Mouse (Mus musculus) midbrain, embryonic 16.5 days (tissue): ENCODE results near the gene Clmp. TPM values are rescaled to one million over a fixed set of nuclear protein-coding genes. Genes with fewer than 3 reads are reported as not detected.

Source experiments
- ATAC-seq: fragments of 200-750 bp; cut with Nextera tagmentation; 2 replicates; pipeline ENCODE4 v1.8.0; 2017; ENCODE audit warnings: moderate TSS enrichment
- H3K27ac ChIP-seq: fragments of 300-500 bp; sonication (generic); 2 replicates; pipeline ENCODE4 v1.5.1; 2014; ENCODE audit warnings: mild to moderate bottlenecking, low read length, mixed read lengths
- H3K27me3 ChIP-seq: fragments of 300-500 bp; sonication (generic); 2 replicates; pipeline ENCODE4 v1.6.1; 2014; ENCODE audit warnings: low read depth, low read length, mixed read lengths; ENCODE audit not compliant: control insufficient read depth, insufficient read depth
- H3K36me3 ChIP-seq: fragments of 300-500 bp; sonication (generic); 2 replicates; pipeline ENCODE4 v1.6.1; 2014; ENCODE audit warnings: mild to moderate bottlenecking, low read length, moderate library complexity, mixed read lengths; ENCODE audit not compliant: control insufficient read depth, insufficient read depth
- H3K4me1 ChIP-seq: fragments of 300-500 bp; sonication (generic); 2 replicates; pipeline ENCODE4 v1.6.1; 2014; ENCODE audit warnings: mild to moderate bottlenecking, low read length, mixed read lengths; ENCODE audit not compliant: control insufficient read depth, insufficient read depth
- H3K4me2 ChIP-seq: fragments of 300-500 bp; sonication (generic); 2 replicates; pipeline ENCODE4 v1.6.1; 2014; ENCODE audit warnings: mild to moderate bottlenecking, low read length, mixed read lengths
- H3K4me3 ChIP-seq: fragments of 300-500 bp; sonication (generic); 2 replicates; pipeline ENCODE4 v1.5.1; 2014; ENCODE audit warnings: low read depth, mild to moderate bottlenecking, low read length, moderate library complexity, mixed read lengths
- H3K9ac ChIP-seq: fragments of 300-500 bp; sonication (generic); 2 replicates; pipeline ENCODE4 v1.6.1; 2014; ENCODE audit warnings: low read depth, low read length, mixed read lengths
- H3K9me3 ChIP-seq: fragments of 300-500 bp; sonication (generic); replicated peaks from 2 replicates; pipeline ENCODE4 v1.6.1; 2014; ENCODE audit warnings: mild to moderate bottlenecking, low read length, mixed read lengths; ENCODE audit not compliant: control insufficient read depth, poor library complexity, severe bottlenecking
- WGBS: fragments of 180-500 bp; shearing (Covaris S2); extraction: QIAGEN DNeasy Blood & Tissue Kit; methylation state at CpG from one replicate; pipeline ENCODE4 v1.1.7; 2014; 5-methylcytosine and 5-hydroxymethylcytosine counted together
- polyA plus RNA-seq: library from polyadenylated mRNA; unstranded; fragments of >200 nt; fragmentation: Nextera tagmentation; extraction: Ambion mirVana; gene quantifications from 2 replicates; pipeline ENCODE4 v1.2.1, GENCODE M21; 2015

The Clmp gene
- polyA plus RNA-seq, 1 experiment from 2014 or later = 50.9 TPM

DNA sequence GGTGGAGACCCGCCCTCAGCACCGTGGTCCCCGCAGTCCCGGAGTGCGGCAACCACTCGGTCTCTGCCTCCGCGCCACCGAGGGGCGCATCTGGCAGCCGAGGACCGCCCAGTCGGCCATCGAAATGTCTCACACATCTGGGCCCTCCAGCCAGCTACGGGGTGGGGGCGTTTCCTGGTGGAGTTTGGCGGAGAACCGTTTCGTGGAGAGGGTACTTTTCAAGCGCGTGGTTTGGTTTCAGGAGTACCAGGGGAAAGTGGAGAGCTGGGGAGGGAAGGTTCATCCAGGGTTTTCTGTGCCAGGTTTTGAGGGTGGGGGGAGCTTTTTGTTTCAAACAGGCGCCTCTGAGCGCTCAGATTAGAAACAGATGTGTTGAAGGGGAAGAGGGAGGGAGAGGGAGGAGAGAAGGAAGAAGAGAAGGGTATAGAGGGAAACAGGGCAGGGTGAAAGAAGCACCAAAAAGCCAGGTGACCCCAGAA, 698 bp downstream of the Clmp start:
- Histone ChIP-seq H3K36me3 (no peaks in the 10 kb centered on the region), H3K9ac (peak overlapping the region; percentile 97), H3K4me1 (peaks cover 30% of the 10 kb centered on the region), H3K27ac (peak overlapping the region; percentile 97), H3K4me2 (peak overlapping the region; percentile 88), H3K27me3 (no peaks in the 10 kb centered on the region), H3K9me3 (no peaks in the 10 kb centered on the region), H3K4me3 (peak overlapping the region; percentile 85)
- WGBS = 0% methylated on average over 22 of the region's 23 CpGs
- peak; percentile 78 for ATAC-seq

DNA sequence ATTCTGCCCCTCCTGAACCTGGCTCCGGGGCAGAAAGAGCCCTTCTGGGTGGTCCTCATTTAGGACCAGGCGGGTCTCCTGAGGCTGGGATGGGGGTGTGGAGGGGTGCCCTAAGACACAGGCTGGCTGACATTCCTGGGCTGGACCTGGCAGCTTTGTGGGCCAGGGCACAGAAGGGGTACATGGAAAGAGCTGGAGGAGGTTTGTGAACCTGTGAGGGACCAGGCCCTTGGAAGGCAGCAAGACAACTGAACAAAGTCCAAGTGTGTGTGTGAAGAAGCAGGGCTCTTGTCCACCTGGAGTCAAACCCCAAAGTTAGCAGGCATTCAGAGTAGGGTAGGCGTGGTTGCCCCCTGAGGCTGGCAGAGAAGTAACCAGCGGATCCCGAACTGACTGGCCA, 1.3 kb downstream of the Clmp start:
- peak overlapping the region; percentile 88 for H3K4me2 ChIP-seq
- 39% methylated on average over 5 of the region's 5 CpGs for WGBS
- H3K4me1 ChIP-seq = peaks cover 30% of the 10 kb centered on the region
- H3K9ac ChIP-seq = peak overlapping the region; percentile 97
- peak overlapping the region; percentile 97 for H3K27ac ChIP-seq
- peak overlapping the region; percentile 85 for H3K4me3 ChIP-seq
- H3K9me3 ChIP-seq = no peaks in the 10 kb centered on the region
- H3K36me3 ChIP-seq = no peaks in the 10 kb centered on the region
- ATAC-seq = no peak
- H3K27me3 ChIP-seq = no peaks in the 10 kb centered on the region

DNA sequence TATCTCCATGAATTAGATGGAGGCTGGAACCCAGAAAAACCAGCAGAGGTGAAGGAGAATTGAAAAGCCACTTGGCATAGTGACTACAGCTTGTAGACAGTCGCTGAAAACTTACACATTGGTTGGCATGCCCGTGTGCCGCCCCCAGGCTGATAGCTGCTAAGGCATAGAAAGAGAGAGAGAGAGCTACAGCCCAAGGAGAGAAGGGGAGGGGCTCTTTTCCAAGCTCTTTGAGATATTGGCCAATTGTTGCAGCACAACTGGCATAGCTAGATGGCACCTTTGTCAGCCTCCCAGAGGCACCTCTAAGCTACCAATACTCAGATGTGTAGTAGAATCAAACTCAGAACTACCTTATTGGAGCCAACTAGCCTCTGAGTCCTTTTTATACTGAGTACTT, 1.8 kb downstream of the Clmp start:
- ATAC-seq = no peak
- 21% methylated on average over 3 of the region's 3 CpGs for WGBS
- H3K4me3 ChIP-seq = peak overlapping the region; percentile 85

DNA sequence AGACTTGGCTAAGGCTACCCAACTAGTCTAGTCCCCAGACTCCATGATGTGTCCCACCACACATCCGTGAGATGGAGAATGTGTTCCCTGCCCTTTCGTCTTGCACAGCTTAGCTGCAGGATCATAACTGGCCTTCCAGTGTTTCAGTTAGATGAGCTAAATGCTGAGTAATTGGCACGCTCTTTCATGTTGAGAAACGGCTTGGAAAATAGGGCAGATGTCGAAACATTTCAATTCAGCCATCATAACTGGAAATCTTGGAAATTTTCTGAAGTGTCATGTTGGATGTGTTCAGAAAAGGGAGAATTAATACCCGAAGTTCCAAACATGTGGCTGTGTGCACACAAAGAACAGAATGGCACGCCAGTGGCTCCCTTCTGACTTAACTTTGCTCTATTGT, 4.7 kb downstream of the Clmp start:
- Histone ChIP-seq H3K27ac (no peak overlapping the region), H3K4me3 (no peak overlapping the region), H3K36me3 (no peaks in the 10 kb centered on the region), H3K9ac (no peak overlapping the region), H3K27me3 (no peaks in the 10 kb centered on the region), H3K4me2 (no peak overlapping the region), H3K9me3 (no peaks in the 10 kb centered on the region), H3K4me1 (peaks cover 47% of the 10 kb centered on the region)
- WGBS = 83% methylated on average over 7 of the region's 7 CpGs
- ATAC-seq = no peak

More for the DNA sequence above, 1.8 kb downstream of the Clmp start:
- Histone ChIP-seq H3K27me3 (no peaks in the 10 kb centered on the region), H3K4me1 (peaks cover 30% of the 10 kb centered on the region), H3K9me3 (no peaks in the 10 kb centered on the region), H3K9ac (peak overlapping the region; percentile 97), H3K4me2 (peak overlapping the region; percentile 88), H3K36me3 (no peaks in the 10 kb centered on the region), H3K27ac (peak overlapping the region; percentile 97)

DNA sequence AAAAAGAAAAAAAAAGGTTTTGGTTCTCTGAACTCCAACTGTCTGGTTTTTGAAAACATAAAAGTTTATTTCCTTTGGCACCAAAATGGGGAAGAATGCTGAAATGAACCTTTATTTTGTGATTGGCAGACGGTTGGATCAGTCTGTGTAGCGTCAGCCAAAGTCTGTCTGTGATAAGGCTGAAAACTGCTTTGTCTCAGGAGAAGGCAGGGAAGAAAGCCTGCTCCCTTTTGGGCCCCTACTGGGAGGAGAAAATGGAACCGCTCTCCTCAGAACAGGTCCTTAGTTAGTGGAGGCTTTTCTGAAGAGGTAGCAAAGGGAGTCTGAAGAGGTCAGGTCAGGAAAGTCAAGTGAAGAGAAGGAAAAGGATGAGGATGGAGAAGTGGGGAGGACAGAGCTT, 7.3 kb downstream of the Clmp start:
- 0 out of 2 replicates have a peak, but pooled peaks cover 3% of the 10 kb centered on the region for H3K36me3 ChIP-seq
- no peak for ATAC-seq
- peak overlapping the region; percentile 2; the same call in 1 of the 2 replicates for H3K4me2 ChIP-seq
- 14% methylated on average over 3 of the region's 3 CpGs for WGBS
- H3K27me3 ChIP-seq = no peaks in the 10 kb centered on the region
- no peak overlapping the region for H3K9ac ChIP-seq
- H3K9me3 ChIP-seq = no peaks in the 10 kb centered on the region
- no peak overlapping the region for H3K4me3 ChIP-seq
- peaks cover 34% of the 10 kb centered on the region for H3K4me1 ChIP-seq
- peak overlapping the region; percentile 48; the same call in 1 of the 2 replicates for H3K27ac ChIP-seq

DNA sequence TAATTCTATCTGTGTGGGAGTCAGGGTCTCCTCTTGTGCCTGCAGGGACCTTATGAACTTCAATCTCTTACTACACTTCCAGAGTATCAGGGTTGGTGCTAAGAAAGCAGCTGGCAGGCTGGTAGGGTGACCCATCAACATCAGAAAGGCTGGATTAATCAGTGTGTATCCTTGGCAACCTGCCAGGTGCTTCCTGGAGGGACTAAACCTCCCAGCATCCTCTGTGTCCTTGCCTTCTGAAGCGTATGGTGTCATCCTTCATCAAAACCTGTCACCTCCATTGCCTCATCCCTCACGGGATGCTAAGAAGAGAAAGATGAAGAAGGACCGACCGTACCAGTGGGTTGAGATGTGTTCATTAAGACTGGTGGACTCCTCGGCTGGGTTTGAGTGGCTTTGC, 8.0 kb downstream of the Clmp start:
- H3K27ac ChIP-seq = peak overlapping the region; percentile 48
- H3K4me3 ChIP-seq = no peak overlapping the region
- H3K4me2 ChIP-seq = peak overlapping the region; percentile 8; the same call in 1 of the 2 replicates
- H3K36me3 ChIP-seq = 0 out of 2 replicates have a peak, but pooled peaks cover 3% of the 10 kb centered on the region
- H3K27me3 ChIP-seq = no peaks in the 10 kb centered on the region
- no peaks in the 10 kb centered on the region for H3K9me3 ChIP-seq
- 25% methylated on average over 5 of the region's 5 CpGs for WGBS
- peak; percentile 66 for ATAC-seq
- H3K9ac ChIP-seq = no peak overlapping the region
- peaks cover 27% of the 10 kb centered on the region for H3K4me1 ChIP-seq

DNA sequence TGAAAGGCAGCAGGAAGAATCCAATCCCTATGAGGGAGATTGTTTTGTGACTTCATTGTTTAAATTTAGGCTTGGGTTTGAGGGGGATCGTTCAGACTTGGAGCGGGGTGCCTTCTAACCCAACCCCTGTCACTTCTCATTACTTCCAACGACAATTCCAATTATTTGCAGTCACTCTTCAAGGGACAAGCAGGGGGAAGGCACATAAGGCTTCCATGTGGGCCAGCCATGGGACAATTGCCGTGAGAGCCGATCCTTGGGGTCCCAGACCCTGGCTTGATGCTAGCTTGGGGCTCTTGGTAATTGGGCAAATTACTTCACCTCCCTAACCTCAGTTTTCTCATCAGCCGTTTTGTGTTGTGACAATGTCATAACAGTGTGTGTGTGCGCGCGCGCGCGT, 8.5 kb downstream of the Clmp start:
- H3K9ac ChIP-seq = no peak overlapping the region
- WGBS = 62% methylated on average over 12 of the region's 12 CpGs
- no peaks in the 10 kb centered on the region for H3K27me3 ChIP-seq
- ATAC-seq = peak; percentile 10; the same call in 1 of the 2 replicates
- 0 out of 2 replicates have a peak, but pooled peaks cover 3% of the 10 kb centered on the region for H3K36me3 ChIP-seq
- H3K9me3 ChIP-seq = no peaks in the 10 kb centered on the region
- peak overlapping the region; percentile 48 for H3K27ac ChIP-seq
- no peak overlapping the region for H3K4me2 ChIP-seq
- peaks cover 23% of the 10 kb centered on the region for H3K4me1 ChIP-seq
- no peak overlapping the region for H3K4me3 ChIP-seq

DNA sequence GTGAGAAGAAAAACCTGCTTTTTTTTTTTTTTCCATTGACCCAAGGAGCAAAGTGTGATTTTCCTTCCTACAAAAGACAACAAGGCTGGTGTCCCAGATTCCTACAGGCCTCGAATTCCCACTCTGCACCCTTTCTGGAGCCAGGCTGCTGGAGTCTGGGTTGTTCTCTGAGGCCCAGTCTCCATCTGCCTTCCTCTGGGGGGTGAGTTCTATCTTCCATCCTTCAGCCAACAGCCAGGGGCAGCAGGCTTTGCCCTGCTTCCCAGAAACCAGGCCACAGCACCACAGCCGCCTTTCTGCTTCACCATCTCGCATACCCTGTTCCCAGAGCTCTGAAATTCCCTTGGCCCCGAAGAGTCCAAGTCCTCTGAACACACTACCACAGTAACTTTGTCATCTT, 10.3 kb downstream of the Clmp start:
- Histone ChIP-seq H3K27me3 (no peaks in the 10 kb centered on the region), H3K9me3 (no peaks in the 10 kb centered on the region), H3K36me3 (0 out of 2 replicates have a peak, but pooled peaks cover 3% of the 10 kb centered on the region), H3K4me3 (no peak overlapping the region), H3K27ac (no peak overlapping the region), H3K9ac (no peak overlapping the region), H3K4me1 (peaks cover 21% of the 10 kb centered on the region), H3K4me2 (no peak overlapping the region)
- WGBS = 88% methylated on average over 4 of the region's 4 CpGs
- no peak for ATAC-seq

DNA sequence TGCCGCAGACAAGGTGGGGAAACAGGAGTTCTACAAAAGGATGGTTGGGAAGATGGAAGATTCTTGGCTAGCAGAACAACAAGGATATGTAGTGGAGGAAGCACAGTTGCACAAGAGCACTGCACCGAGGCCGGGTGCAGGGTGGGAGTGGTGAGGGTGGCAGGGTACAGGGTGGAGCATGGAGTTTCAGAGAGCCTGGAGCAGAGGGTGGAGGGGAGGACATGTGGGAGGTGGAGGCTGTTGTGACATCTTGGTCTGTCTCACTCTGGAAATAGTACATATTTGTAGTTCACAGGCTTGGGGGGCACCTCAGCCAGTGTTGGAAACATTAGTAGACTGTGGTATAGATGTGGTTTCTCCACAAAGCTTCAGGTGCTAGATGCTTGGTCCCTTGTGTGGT, 13.4 kb downstream of the Clmp start:
- 95% methylated on average over 3 of the region's 3 CpGs for WGBS
- Histone ChIP-seq H3K4me1 (peaks cover 8% of the 10 kb centered on the region), H3K4me2 (no peak overlapping the region), H3K27me3 (no peaks in the 10 kb centered on the region), H3K9me3 (no peaks in the 10 kb centered on the region), H3K9ac (no peak overlapping the region), H3K4me3 (no peak overlapping the region), H3K27ac (no peak overlapping the region), H3K36me3 (0 out of 2 replicates have a peak, but pooled peaks cover 3% of the 10 kb centered on the region)
- ATAC-seq = no peak
